Mouse (Mus musculus): Measurements from ENCODE around the gene Spag9.

Spag9 gene

GRCm38 (mm10) chr11:94133344-94133955, 137.6 kb downstream of the Spag9 start:
- DNase-seq (ENCODE audit: low spot score), result peak; percentile 92

DNA sequence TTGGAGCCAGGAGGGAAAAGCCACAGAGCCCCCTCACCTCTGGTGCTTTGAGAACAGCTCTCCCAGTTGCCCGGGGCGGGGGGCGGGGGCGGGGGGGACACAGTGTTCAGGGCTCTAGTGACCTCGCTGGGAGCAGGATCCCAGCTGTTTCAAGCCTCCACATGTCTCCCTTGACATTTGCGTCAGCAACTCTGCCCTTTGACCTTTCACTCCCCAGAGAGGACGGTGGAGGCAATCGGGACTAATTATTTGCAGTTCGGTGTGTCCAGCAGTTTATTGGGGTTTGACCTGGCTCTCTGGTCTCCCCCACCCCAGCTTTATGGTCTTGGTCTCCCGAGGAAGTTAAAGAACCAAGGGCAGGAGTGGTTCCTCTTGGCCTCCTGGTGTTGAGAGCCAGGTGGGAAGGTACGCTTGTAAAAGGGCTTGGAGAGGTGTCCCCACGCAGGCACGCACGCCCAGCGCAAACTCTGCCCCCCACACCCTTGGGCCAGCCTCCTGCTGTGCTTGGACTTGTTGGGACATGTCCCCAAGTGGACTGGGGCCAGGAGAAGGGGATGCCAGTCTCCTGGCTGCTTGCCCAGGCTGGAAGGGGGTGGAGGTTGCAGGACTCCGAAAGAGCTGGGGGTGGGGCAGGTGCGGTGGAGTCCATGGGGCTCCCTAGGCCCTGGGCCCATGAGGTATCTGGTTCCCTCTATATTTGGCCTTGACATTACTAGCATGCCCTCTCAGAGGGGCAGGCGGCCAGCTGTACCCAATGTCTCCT, 138.4 kb downstream of the Spag9 start:
- DNase-seq (ENCODE audit: low spot score), result no peak

GRCm38 (mm10) chr11:94135581-94136001, 139.7 kb downstream of the Spag9 start:
- DNase-seq (ENCODE audit: low spot score), result no peak

- no peak for DNase-seq (ENCODE audit: low spot score)
Measured at GRCm38 (mm10) chr11:94136656-94137055, 140.8 kb downstream of the Spag9 start.

DNA sequence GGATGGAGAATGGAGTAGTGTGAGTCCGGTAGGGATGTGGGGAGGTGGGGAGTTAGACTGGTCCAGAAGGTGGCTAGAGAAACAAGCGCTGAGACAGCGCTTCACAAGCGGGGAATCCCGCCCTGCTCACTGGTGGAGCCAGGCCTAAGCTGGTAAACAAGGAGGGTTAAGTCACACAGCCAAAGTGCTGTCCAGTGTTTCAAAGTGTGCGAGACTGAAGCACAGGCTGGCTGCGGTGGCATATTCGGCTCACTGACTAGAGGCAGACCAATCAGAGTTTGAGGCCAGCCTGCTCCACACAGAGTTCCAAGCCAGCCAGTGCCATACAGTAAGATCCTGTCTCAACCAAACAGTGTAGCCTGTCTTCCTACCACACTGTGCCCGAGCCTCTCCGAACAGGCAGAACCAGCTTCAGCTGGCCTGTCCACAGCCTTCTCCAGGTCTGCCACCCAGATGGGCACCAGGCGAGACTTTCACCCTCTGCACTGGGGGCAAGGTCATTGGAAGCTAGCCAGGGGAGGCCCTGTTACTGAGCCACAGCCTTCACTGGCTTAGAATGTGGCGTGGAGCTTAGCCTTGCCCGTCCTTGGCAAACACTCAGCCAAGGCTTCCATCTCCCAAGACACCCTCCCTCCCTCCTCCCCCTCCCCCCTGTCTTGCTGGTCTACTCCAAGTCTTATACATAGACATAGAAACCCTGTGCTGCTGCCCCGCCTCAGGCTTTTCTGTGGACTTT, 141.6 kb downstream of the Spag9 start:
- no peak for DNase-seq (ENCODE audit: low spot score)

GRCm38 (mm10) chr11:94138411-94139231, 142.7 kb downstream of the Spag9 start:
- DNase-seq (ENCODE audit: low spot score), result no peak

DNA sequence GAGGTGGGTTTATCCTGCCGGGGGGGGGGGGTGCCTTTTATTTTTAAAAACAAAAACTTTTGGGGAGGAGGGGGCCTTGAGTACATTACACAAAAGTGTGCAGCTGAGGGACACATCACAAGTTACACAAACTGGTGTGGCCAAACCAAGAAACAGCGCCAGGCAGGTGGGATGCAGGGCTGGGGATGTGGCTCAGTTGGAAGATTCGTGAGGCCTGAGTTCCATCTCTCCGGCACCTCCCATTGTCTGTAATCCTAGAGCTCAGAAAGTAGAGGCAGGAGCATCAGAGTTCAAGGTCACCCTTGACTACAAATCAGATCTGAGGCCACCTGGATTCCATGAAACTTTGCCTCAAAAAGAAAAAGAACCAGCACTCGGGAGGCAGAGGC, 143.3 kb downstream of the Spag9 start:
- no peak for DNase-seq (ENCODE audit: low spot score)

DNA sequence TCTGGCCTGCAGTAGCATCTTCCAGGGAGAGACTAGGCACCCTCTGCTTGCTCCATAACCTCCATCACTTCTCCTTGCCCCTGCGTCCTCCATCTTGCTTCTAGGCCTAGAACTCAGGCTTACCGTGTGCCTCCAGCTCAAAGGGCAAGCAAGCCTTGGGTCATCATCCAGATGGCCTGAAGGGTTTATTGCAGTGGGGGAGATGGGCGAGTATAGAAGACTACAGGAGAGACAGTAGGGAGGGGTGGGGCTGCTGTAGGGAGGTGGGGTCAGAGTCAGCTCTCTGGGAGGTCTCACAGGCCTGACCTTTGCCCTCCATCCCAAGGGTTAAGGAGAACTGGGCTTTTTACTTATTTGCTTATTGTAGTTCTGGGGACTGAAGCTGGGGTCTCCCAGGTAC, 144.6 kb downstream of the Spag9 start:
- DNase-seq (ENCODE audit: low spot score), result no peak

DNA sequence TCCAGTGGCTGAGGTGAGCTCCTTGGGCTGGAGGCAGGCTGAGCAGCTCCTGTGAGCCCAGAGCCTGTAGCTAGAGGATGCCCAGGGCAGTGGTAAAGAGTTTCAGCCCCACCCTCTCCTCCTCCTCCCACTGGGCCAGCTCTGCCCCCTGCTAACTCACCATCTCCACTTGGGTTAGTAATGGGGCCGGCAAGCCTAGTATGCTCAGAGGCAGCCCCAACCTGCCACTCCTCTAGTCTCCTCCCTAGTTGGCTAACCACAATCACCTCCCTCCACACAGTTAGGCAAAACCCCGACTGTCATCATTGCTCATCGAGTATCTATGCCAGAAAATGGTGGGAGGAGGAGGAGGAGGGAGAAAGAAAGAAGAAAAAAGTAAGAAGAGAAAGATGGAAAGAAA, 145.7 kb downstream of the Spag9 start:
- DNase-seq (ENCODE audit: low spot score), result no peak

DNA sequence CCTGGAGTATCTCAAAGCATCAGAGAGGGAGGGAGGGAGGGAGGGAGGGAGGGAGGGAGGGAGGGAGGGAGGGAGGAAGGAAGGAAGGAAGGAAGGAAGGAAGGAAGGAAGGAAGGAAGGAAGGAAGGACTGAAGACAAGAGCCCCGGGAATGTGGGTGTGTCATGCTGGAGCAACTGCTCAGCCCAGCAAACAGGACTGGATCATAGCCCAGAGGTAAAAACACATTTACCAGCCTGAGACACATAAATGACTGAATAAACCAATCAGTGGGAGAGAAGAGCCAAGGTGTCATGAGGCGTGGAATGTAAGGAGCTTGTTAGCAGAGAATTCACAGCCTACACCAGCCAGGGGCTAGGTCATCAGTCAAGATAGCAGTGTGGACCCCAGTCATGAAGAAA, 147.4 kb downstream of the Spag9 start:
- DNase-seq (ENCODE audit: low spot score), result no peak

DNA sequence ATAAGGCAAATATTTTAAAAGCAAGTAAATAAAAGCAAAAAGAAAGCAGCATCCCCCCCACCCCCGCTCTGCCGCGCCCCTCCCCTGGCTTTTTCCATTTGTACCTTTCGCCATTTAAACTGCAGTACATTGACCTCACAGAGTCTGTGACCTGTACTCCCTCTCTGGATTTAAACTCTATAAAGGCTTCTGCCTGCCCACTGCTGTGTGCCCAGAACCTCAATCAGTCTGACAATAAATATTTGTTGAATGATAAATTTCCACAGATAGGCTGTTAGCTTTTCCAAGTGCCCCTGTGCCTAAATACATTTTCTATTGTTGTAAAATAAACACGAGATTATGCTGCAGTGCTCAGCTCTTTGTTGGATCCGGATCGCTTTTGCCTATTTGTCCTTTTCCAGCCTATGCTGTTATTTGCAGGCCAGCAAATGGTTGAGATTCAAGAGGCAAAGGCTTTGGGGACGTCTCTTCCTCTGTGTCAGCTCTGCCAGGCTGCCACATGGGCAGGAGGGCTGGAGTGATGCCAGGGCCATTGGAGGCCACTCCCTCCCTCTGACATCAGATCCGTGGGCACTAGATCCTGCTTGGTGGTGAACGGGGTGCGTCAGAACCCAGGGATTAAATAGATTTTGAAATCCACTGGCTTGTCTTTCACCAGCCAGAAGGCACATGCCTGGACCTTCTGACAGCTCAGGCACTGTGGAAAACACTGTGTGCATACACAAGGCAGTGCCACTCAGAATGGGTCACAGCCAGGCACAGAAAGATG, 149.1 kb downstream of the Spag9 start:
- DNase-seq (ENCODE audit: low spot score), result no peak

DNA sequence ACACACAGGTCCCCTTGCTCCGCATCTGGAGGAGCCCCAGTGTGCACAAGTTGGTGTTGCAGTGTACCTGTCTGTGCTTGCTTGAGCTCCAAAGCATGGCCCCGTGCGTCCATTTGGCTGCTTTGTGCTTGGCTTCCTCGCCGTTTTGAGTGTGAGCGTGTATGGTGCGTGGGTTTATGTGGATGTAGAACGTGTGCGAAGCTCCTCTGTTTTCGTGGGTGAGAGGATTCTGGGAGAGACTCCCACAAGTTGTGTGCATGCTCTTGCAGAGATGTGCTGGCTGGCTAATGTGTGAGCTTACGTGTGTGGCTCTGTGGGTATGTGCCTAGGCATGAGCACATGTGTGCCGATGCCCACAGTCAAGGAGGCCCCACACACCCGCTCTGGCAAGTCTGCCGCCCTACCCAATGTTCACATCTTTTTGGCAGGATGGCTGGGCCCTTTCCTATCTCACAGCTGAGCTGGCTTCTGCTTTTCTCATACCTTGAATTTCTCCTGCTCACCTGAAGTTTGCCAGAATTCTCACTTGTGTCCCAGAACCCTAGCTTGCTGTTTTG, 150.2 kb downstream of the Spag9 start:
- no peak for DNase-seq (ENCODE audit: low spot score)

GRCm38 (mm10) chr11:94146733-94147485, 151.0 kb downstream of the Spag9 start:
- DNase-seq (ENCODE audit: low spot score), result no peak

GRCm38 (mm10) chr11:94148105-94148696, 152.3 kb downstream of the Spag9 start:
- DNase-seq (ENCODE audit: low spot score), result no peak

GRCm38 (mm10) chr11:94148931-94149491, 153.1 kb downstream of the Spag9 start:
- peak; percentile 54 for DNase-seq (ENCODE audit: low spot score)

GRCm38 (mm10) chr11:94149509-94150259, 153.8 kb downstream of the Spag9 start:
- DNase-seq (ENCODE audit: low spot score), result peak; percentile 71

- no peak for DNase-seq (ENCODE audit: low spot score)
Measured at GRCm38 (mm10) chr11:94150519-94151470, 154.9 kb downstream of the Spag9 start.

DNA sequence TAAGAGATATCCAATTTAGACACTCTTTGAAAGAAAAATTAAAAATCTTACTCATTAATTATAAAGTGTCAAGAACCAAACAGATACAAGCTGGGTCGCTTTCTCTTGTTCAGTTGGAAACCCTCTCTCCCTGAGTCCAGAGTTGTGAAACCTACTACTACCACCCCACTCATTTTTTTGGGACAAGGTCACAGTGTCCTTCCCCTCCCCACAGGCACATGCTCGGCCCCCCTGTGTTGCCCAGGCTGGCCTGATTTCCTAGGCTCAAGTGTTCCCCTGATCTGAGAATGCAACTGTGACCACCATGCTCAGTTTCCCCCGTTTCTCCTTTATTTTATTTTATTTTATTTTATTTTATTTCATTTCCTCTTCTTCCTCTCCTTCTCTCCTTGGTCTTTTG, 158.3 kb downstream of the Spag9 start:
- DNase-seq (ENCODE audit: low spot score), result no peak

Measured in retina, embryonic 14.5 days (tissue).